Mouse (Mus musculus): ENCODE data around the gene Med26.

Med26 gene

GRCm38 (mm10) chr8:72547802-72548643 lies at the start of gene Med26:
Gene Med26 (minus strand): TSS chr8:72548270.
- TF ChIP-seq GATA4 (IDR thresholded peaks at IDR 0.05; ENCODE audit: insufficient replicate concordance, low read length): peak; percentile 93; the same call in 1 of the 2 replicates

GRCm38 (mm10) chr8:72590198-72590597 lies 42.1 kb upstream of the Med26 start:
- no peak for TF ChIP-seq GATA4 (IDR thresholded peaks at IDR 0.05; ENCODE audit: insufficient replicate concordance, low read length)

GRCm38 (mm10) chr8:72589286-72589685 lies 41.2 kb upstream of the Med26 start:
- TF ChIP-seq GATA4 (IDR thresholded peaks at IDR 0.05; ENCODE audit: insufficient replicate concordance, low read length): no peak

- no peak for TF ChIP-seq GATA4 (IDR thresholded peaks at IDR 0.05; ENCODE audit: insufficient replicate concordance, low read length)
Observed at GRCm38 (mm10) chr8:72588865-72589264, 40.8 kb upstream of the Med26 start.

GRCm38 (mm10) chr8:72587806-72588205 lies 39.7 kb upstream of the Med26 start:
- TF ChIP-seq GATA4 (IDR thresholded peaks at IDR 0.05; ENCODE audit: insufficient replicate concordance, low read length): no peak

- TF ChIP-seq GATA4 (IDR thresholded peaks at IDR 0.05; ENCODE audit: insufficient replicate concordance, low read length): no peak
Observed at GRCm38 (mm10) chr8:72584390-72584789, 36.3 kb upstream of the Med26 start.

GRCm38 (mm10) chr8:72583056-72583771 lies 35.1 kb upstream of the Med26 start:
- no peak for TF ChIP-seq GATA4 (IDR thresholded peaks at IDR 0.05; ENCODE audit: insufficient replicate concordance, low read length)

- no peak for TF ChIP-seq GATA4 (IDR thresholded peaks at IDR 0.05; ENCODE audit: insufficient replicate concordance, low read length)
Observed at GRCm38 (mm10) chr8:72579374-72579773, 31.3 kb upstream of the Med26 start.

- no peak for TF ChIP-seq GATA4 (IDR thresholded peaks at IDR 0.05; ENCODE audit: insufficient replicate concordance, low read length)
Observed at GRCm38 (mm10) chr8:72577941-72578340, 29.9 kb upstream of the Med26 start.

- TF ChIP-seq GATA4 (IDR thresholded peaks at IDR 0.05; ENCODE audit: insufficient replicate concordance, low read length): no peak
Observed at GRCm38 (mm10) chr8:72577266-72577665, 29.2 kb upstream of the Med26 start.

GRCm38 (mm10) chr8:72575915-72576314 lies 27.8 kb upstream of the Med26 start:
- no peak for TF ChIP-seq GATA4 (IDR thresholded peaks at IDR 0.05; ENCODE audit: insufficient replicate concordance, low read length)

- no peak for TF ChIP-seq GATA4 (IDR thresholded peaks at IDR 0.05; ENCODE audit: insufficient replicate concordance, low read length)
Observed at GRCm38 (mm10) chr8:72573450-72573849, 25.4 kb upstream of the Med26 start.

GRCm38 (mm10) chr8:72572507-72572906 lies 24.4 kb upstream of the Med26 start:
- TF ChIP-seq GATA4 (IDR thresholded peaks at IDR 0.05; ENCODE audit: insufficient replicate concordance, low read length): no peak

- TF ChIP-seq GATA4 (IDR thresholded peaks at IDR 0.05; ENCODE audit: insufficient replicate concordance, low read length): no peak
Observed at GRCm38 (mm10) chr8:72571611-72572473, 23.8 kb upstream of the Med26 start, which contains the start of gene Tmem38a. Gene Tmem38a (plus strand): TSS chr8:72572055.
